Mouse (Mus musculus): ENCODE results near the gene Pnliprp2.

Gene Pnliprp2

DNA sequence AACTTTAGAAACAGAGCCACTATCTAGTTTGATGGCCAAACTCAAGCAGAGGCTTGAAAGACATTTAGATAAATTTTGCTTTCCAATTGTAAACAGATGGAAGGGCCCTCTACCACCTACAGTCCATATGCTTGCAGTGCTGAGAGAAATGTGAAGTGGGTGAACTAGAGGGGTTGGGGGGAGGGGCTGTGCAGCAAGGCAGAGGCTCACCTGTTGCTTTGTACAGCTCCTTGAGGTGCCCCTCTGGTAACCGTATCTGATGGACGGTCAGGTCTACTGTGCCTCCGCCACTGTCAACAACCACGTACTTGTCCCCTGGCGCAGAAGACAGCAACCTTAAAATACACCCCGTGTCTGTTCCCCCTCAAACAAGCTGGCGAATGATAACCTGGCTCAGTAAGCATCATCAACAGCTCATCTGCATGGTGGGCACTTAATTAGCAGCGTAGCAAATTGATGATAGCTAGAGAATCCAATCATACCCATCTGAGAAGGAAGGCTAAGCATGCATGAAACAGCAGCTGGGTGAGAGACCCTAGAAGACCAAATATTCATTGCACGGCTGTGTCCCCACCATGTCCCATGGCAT lies 45.8 kb downstream of the Pnliprp2 start:
- no peak for DNase-seq

DNA sequence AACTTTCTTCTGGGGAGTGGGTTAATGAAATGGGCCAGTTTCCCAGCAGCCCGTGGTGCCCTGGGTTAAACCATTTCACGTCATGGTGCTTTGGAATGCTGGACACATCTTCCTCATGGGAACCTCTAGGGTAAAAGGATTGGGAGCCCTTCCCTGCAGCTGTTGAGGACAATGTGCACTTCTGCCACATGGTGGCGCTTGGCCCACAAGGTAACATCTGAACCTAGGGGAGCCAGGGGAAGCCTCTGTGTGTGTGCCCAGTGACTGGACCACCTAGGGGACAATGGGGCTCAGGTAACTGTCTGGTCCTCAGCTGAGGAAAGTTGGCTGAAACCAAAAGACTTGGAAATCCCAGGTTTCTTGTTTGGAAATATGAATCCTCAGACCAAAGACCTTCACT lies 46.8 kb downstream of the Pnliprp2 start:
- DNase-seq: peak; percentile 82

DNA sequence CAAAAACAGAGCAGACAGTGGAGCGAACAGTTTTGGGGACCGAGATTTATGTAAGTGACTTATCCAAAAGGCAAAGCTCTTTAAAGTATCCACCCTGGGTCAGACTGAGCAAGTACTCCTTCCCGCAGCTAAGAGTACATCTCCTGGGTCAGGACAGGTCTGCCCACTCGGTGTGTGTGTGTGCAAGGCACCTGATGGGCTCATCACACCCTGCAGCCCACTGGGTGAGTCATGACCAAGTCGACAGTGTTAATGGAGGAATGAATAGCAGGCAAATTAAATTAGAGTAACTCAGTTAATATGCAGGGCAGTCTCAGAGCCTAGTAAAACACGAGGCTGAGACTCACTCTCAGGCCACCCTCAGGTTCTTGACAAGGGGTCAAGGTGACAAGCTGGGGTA lies 49.3 kb downstream of the Pnliprp2 start:
- DNase-seq: no peak

DNA sequence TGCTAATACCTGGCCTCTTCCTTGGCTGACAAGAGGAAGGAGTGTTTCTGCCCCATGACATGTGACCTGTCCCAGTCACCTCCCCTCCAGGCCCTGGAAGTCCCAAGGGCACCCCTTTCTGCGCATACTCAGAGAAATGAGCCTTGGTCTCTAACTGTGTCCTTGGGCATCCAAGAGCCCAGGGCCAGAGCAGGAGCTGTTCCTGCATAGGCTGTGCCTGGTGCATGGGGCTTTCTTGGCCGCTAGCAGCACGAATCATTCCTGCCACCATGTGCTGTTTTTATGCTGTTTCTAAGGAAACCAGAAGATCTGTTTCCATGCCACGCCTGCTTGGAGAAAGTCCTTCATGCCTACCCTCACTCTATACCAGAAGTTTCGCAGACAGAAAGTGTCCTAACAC lies 51.0 kb downstream of the Pnliprp2 start:
- DNase-seq: no peak

DNA sequence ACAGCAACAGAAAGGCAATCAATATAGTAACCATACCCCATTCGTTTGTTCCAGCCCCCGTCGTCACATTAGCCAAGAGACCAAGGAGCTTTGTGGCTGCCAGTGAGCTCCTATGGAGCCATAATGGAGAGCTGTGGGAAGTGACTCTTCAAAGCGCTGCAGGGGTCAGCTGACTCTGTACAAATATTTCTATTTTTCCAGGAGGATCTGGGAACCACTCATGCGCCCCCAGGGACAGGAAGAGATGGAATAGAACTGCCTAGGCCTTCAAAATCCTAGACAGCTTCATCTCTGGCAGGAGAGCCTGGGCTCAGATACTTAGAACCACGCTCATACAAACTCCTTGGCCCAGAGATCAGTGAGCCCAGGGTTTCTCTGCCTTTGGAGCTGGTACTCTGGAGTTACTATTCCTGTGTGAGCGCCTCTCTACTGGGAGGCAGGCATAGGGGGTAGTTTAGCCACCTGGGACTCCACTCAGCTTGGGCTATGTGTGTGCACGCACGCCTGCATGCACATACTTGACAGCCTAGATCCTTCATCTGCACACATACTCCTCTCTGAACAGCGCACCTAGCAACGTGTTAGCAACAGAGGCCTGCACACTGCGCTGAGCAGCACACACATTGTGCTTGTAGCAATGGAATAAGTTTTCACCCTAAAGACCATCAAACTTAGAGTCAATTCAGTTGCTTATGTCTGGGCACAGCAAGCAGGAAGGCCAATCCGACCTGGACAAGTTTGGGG lies 55.8 kb downstream of the Pnliprp2 start:
- no peak for DNase-seq

DNA sequence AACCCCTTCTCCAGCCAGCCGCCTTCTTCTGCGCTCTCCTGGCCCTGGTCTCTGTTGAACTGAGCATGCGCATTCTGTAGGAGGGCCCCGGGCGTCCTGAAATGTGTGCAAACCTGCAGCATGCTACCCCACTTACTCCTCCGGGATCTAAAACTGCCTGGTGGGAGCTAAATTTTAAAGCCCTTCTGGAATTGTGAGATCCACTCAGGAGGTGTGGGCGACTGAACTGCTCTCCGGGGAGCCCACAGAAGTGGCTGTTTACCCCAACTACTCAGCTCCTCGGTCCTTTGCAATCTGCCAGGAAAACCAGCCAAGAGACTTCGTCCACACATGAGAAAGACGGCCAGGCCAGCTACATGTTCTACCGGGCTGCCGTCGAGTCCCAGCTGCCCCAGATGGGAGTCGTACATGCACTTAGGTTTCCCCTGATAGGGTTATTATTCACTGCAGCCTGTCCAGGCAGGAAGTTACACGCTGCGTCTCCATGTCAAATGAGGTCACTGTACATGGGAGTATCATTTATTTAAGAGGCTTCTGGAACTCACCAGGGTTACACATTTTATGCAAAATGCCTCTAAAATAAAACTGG lies 57.0 kb downstream of the Pnliprp2 start:
- peak; percentile 19 for DNase-seq

DNA sequence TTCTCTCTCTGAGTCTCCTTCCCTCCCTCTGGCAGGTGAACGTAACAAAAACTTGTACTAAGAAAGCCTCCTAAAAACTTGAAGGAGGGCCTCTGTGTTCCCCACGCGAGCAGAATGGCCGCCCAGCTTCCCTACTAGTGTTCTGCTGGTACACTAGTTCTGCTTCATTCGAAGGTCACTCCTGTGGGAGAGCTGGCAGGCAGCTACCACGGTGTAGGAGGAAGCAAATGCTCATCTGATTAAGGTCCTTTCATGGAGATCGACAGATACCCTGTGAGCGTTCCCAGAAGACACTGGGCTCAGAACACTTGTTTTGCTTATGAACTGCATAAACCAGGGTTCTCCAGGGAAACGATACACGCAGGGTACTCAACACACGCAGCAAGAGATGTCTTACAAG lies 57.9 kb downstream of the Pnliprp2 start:
- no peak for DNase-seq

DNA sequence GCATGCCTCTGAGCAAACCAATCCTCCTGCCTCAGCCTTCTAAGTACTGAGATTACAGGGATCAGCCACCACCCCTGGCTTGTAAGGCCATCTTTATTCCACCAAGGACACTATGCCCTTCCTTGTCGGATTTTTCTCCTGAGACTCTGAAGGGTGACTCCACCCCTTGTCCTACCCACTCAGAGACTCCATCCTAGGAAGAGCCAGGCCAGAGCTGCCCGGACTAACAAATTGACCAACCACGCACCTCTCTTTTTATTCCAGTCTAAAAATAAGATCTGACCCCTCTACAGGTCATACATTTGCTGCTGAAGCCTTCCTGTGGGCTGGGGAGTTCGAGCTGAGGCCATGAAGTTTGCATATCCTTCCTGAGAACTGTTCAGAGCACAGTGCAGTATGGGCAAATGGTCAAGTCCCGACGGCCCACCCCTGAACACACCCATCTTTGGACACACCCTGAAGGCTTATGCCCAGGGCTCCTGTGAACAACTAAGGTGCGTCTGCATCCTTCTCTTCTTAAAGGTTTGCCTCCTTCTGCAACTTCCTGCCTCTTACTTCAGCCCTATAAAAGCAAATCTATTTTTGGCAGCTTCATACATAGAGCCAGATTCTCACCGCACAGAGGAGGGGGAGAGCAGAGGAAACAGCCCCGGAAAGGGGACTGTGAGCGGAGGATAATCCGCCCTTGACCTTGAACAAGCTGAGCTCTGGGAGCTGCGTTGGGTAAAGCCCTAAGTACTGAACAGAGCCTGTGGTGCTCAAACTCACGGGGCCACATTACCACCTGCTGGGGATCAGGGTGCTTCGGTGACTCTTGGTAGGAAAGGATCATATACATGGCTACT lies 59.3 kb downstream of the Pnliprp2 start:
- no peak for DNase-seq

DNA sequence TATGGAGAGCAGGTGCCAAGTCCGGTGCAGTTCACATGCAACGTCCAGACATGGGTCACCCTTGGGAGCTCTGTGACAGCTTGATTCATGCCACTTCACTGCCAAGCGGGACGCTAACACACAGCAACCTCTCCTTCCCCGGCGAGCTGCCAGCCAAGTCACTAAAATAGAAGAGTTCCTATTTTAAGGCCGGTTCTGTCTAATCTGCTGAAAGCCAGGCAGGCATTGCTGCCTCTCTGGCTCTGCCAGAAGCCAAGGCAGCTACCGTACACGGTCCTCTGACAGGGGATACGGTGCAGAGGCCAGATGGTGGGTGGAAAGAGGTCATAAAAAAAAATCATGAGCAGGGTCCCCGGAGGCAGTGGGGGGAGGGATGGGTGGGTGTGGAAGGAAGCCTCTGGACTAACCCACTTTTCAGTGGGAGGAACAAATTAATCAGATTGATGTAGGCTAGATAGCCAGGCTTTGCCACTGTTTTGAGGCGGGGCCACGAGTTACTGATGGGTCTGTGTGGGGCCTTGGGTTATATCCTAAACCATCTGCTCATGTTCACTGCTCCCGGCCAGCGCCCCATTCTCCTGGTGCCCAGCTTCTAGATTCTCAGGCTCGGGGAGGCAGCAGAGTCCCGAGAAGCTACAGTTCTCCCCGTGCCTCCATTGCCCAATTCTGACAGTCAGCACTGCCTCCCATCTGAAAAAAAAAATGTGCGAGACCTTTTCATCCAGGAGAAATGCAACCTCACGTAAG lies 63.1 kb downstream of the Pnliprp2 start:
- peak; percentile 32 for DNase-seq

DNA sequence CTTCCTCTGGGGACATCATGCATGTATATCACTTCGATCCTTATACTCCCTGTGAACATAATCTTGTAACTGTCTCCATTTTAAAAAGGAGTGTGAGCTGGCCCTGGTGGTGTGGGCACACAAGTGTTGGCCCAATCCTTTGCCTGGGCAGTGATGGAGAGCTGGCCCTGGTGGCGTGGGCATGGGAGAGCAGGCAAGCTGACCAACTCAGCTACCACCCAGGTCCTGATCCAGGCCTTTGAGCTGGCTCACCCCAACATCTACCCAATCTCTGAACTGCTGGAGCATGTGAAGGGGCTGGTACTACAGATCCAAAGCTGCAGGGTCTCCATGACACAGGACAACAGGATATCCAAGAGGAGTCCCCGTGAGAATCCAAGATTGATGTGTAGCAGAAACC lies 63.8 kb downstream of the Pnliprp2 start:
- no peak for DNase-seq

DNA sequence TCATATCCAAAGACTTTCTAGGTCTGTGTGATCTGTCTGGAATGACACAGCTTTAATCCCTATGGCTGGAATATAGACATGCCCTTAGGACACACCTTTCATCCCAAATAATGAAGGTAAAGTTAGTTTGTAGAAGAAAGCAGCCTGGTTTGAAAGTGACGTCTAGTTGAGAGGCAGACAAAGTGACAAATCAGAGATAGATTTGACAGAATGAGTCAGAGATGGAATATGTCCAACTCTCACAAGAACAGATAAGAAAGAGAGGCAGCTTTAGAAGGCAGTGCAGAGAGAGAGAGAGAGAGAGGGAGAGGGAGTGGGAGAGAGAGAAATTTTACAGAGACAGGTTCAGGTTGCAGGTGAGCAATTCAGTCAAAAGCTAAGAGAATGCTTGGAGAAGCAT lies 64.8 kb downstream of the Pnliprp2 start:
- no peak for DNase-seq
